10 mouse cellular contexts compared by ENCODE assay signal in the genomic region with DNA sequence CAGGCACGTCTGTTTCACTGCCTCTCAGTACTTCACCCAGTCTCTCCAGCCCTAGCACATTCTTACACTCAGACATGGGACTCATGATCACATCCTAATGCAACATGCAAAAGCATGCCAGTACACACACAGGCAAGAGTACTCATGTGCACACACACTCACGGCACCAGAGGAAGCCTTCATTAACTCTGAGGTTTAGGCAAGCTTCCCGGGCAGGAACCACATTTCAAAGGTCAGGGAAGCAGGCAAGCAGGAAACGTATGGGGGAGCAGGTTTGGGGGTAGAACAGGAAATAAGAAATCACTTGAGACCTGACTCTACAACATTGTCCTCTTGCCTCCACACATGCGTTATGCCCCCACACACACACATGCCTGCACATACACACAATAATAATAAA. TPM values are rescaled to one million over a fixed set of nuclear protein-coding genes. Genes with fewer than 3 reads are reported as not detected.
DNase-seq lines count a peak whose midpoint lies in the region; ATAC-seq lines count a peak whose summit lies in the region.
"Had no signal": no experiment of that assay in that cellular context is flagged by ENCODE, and none has a peak within 500 bp of the region (broad histone marks: within the 10 kb centered on the region; RNA-seq: fewer than 3 reads in every experiment).

No protein-coding gene starts in this region.

- WGBS in heart, embryonic 12.5 days = 43% methylated on average over 5 of the region's 5 CpGs
- 34% methylated on average over 5 of the region's 5 CpGs for WGBS in embryonic facial prominence, embryonic 11.5 days
- 17% methylated on average over 5 of the region's 5 CpGs for WGBS in kidney, embryonic 15.5 days
- 77% methylated on average over 5 of the region's 5 CpGs for WGBS in midbrain, embryonic 13.5 days

- H3K4me1 ChIP-seq in heart, embryonic 12.5 days (replicated peaks) = peaks cover 58% of the 10 kb centered on the region
- peaks cover 7% of the 10 kb centered on the region; the same call in 1 of the 2 replicates for H3K4me1 ChIP-seq in embryonic facial prominence, embryonic 11.5 days (ENCODE audit: control insufficient read depth, insufficient read depth, low read length)
- peaks cover 61% of the 10 kb centered on the region for H3K4me1 ChIP-seq in kidney, embryonic 15.5 days
- 0 out of 2 replicates have a peak, but pooled peaks cover 6% of the 10 kb centered on the region for H3K4me1 ChIP-seq in midbrain, embryonic 13.5 days (replicated peaks)

- no peaks in the 10 kb centered on the region for H3K27me3 ChIP-seq in heart, embryonic 12.5 days (replicated peaks)
- no peaks in the 10 kb centered on the region for H3K27me3 ChIP-seq in embryonic facial prominence, embryonic 11.5 days (ENCODE audit: control insufficient read depth, insufficient read depth, low read length)
- H3K27me3 ChIP-seq in kidney, embryonic 15.5 days = no peaks in the 10 kb centered on the region
- H3K27me3 ChIP-seq in midbrain, embryonic 13.5 days = no peaks in the 10 kb centered on the region
- H3K27me3 ChIP-seq: hindbrain, embryonic 15.5 days; neural tube, embryonic 12.5 days had no signal

- peak overlapping the region; percentile 9; the same call in 1 of the 2 replicates for H3K27ac ChIP-seq in heart, embryonic 12.5 days (ENCODE audit: poor library complexity, severe bottlenecking)
- H3K27ac ChIP-seq in embryonic facial prominence, embryonic 11.5 days (replicated peaks; ENCODE audit: low read depth, low read length) = no peak overlapping the region
- H3K27ac ChIP-seq in kidney, embryonic 15.5 days = peak overlapping the region; percentile 77
- no peak overlapping the region for H3K27ac ChIP-seq in midbrain, embryonic 13.5 days
- H3K27ac ChIP-seq: hindbrain, embryonic 15.5 days; neural tube, embryonic 12.5 days had no signal

- 0 out of 2 replicates have a peak overlapping the region, but pooled peaks have one; percentile 1 for H3K4me2 ChIP-seq in heart, embryonic 12.5 days
- H3K4me2 ChIP-seq in embryonic facial prominence, embryonic 11.5 days (ENCODE audit: low read depth, low read length) = no peak overlapping the region
- no peak overlapping the region for H3K4me2 ChIP-seq in kidney, embryonic 15.5 days
- H3K4me2 ChIP-seq in midbrain, embryonic 13.5 days (replicated peaks) = no peak overlapping the region
- H3K4me2 ChIP-seq: hindbrain, embryonic 15.5 days; neural tube, embryonic 12.5 days had no signal

- ATAC-seq in heart, embryonic 12.5 days (ENCODE audit: insufficient number of reproducible peaks, low FRiP score) = no peak
- no peak for ATAC-seq in embryonic facial prominence, embryonic 11.5 days (replicated peaks; ENCODE audit: insufficient number of reproducible peaks, low FRiP score, low TSS enrichment, low read depth)
- ATAC-seq in kidney, embryonic 15.5 days (replicated peaks; ENCODE audit: low FRiP score) = peak; percentile 27; the same call in 1 of the 2 replicates
- no peak for ATAC-seq in midbrain, embryonic 13.5 days

- H3K36me3 ChIP-seq in heart, embryonic 12.5 days = no peaks in the 10 kb centered on the region
- no peaks in the 10 kb centered on the region for H3K36me3 ChIP-seq in embryonic facial prominence, embryonic 11.5 days (replicated peaks; ENCODE audit: control insufficient read depth, insufficient read depth, low read depth, low read length)
- no peaks in the 10 kb centered on the region for H3K36me3 ChIP-seq in kidney, embryonic 15.5 days
- no peaks in the 10 kb centered on the region for H3K36me3 ChIP-seq in midbrain, embryonic 13.5 days
- H3K36me3 ChIP-seq: hindbrain, embryonic 15.5 days; neural tube, embryonic 12.5 days had no signal

- no peak overlapping the region for H3K9ac ChIP-seq in heart, embryonic 12.5 days
- H3K9ac ChIP-seq in embryonic facial prominence, embryonic 11.5 days (replicated peaks; ENCODE audit: low read length) = no peak overlapping the region
- H3K9ac ChIP-seq in kidney, embryonic 15.5 days = 0 out of 2 replicates have a peak overlapping the region, but pooled peaks have one; percentile 3
- H3K9ac ChIP-seq in midbrain, embryonic 13.5 days (replicated peaks) = no peak overlapping the region
- H3K9ac ChIP-seq: hindbrain, embryonic 15.5 days; neural tube, embryonic 12.5 days had no signal

- no peak for DNase-seq in heart, adult 8-10 months (ENCODE audit: low spot score)
- peak; percentile 30 for DNase-seq in embryonic facial prominence, embryonic 11.5 days (ENCODE audit: low spot score)
- peak; percentile 54 to 59 for DNase-seq in lung, postnatal 4 days
- no peak for DNase-seq in layer of hippocampus, postnatal 14 days (ENCODE audit: low spot score in 2 of 2)
- DNase-seq in testis, postnatal 14 days (ENCODE audit: low spot score) = no peak

- no peak overlapping the region for H3K4me3 ChIP-seq in heart, embryonic 12.5 days
- H3K4me3 ChIP-seq in embryonic facial prominence, embryonic 11.5 days (ENCODE audit: low read depth, low read length) = no peak overlapping the region
- no peak overlapping the region for H3K4me3 ChIP-seq in kidney, embryonic 15.5 days (replicated peaks)
- H3K4me3 ChIP-seq in midbrain, embryonic 13.5 days (replicated peaks) = no peak overlapping the region
- H3K4me3 ChIP-seq: hindbrain, embryonic 15.5 days; neural tube, embryonic 12.5 days had no signal

- no peaks in the 10 kb centered on the region for H3K9me3 ChIP-seq in heart, embryonic 12.5 days (replicated peaks)
- H3K9me3 ChIP-seq in embryonic facial prominence, embryonic 11.5 days (replicated peaks; ENCODE audit: control insufficient read depth, low read length) = no peaks in the 10 kb centered on the region
- H3K9me3 ChIP-seq in kidney, embryonic 15.5 days (replicated peaks) = no peaks in the 10 kb centered on the region
- H3K9me3 ChIP-seq in midbrain, embryonic 13.5 days = no peaks in the 10 kb centered on the region
- H3K9me3 ChIP-seq: hindbrain, embryonic 15.5 days; neural tube, embryonic 12.5 days had no signal

RNA-seq across cellular contexts. Expression of a gene that starts 20.9 kb away (rescaled TPM):
- polyA plus RNA-seq in heart, embryonic 12.5 days (2016; fragmentation: Nextera tagmentation; extraction: Ambion mirVana) = 3.3 and 4.2 TPM in 2 replicates
- total RNA-seq in heart, adult 8-10 months (2022) = 10 to 100 TPM; 48.9 to 52.9 (median 50.7) TPM
- polyA plus RNA-seq in embryonic facial prominence, embryonic 11.5 days (2014; fragmentation: Nextera tagmentation; extraction: Ambion mirVana) = 5.2 and 5.3 TPM in 2 replicates
- 5.8 and 6.9 TPM in 2 replicates for polyA plus RNA-seq in kidney, embryonic 15.5 days (2015; fragmentation: Nextera tagmentation; extraction: Ambion mirVana)
- total RNA-seq in layer of hippocampus, postnatal 14 days (2021) = 10 to 100 TPM; 13.7 to 14.8 TPM
- 1.5 and 1.7 TPM in 2 replicates for polyA plus RNA-seq in midbrain, embryonic 13.5 days (2015; fragmentation: Nextera tagmentation; extraction: Ambion mirVana)

RNA-seq across cellular contexts. Expression of a gene that starts 42.6 kb away (rescaled TPM):
- polyA plus RNA-seq in heart, embryonic 12.5 days (2016; fragmentation: Nextera tagmentation; extraction: Ambion mirVana) = 25.7 and 26.7 TPM in 2 replicates
- 1 to 10 TPM; 5.5 to 8.2 (median 6.5) TPM for total RNA-seq in heart, adult 8-10 months (2022)
- polyA plus RNA-seq in embryonic facial prominence, embryonic 11.5 days (2014; fragmentation: Nextera tagmentation; extraction: Ambion mirVana) = 37.9 and 39.0 TPM in 2 replicates
- polyA plus RNA-seq in kidney, embryonic 15.5 days (2015; fragmentation: Nextera tagmentation; extraction: Ambion mirVana) = 39.7 and 43.9 TPM in 2 replicates
- 10 to 100 TPM; 35.5 to 40.3 TPM for total RNA-seq in layer of hippocampus, postnatal 14 days (2021)
- polyA plus RNA-seq in midbrain, embryonic 13.5 days (2015; fragmentation: Nextera tagmentation; extraction: Ambion mirVana) = 27.9 and 30.1 TPM in 2 replicates

Comparison
In these comparisons a context has a peak if more than half of its experiments do, and no peak if none do; other contexts are left out.
1. H3K27ac ChIP-seq: peak in heart, embryonic 12.5 days (single experiment) and kidney, embryonic 15.5 days (single experiment); none in embryonic facial prominence, embryonic 11.5 days (single experiment) and midbrain, embryonic 13.5 days (single experiment).
2. DNase-seq: peak in embryonic facial prominence, embryonic 11.5 days (single experiment) and lung, postnatal 4 days (2 of 2); none in heart, adult 8-10 months (single experiment), layer of hippocampus, postnatal 14 days (0 of 2) and testis, postnatal 14 days (single experiment).